Mouse (Mus musculus) MEL (cell line): Measurements from ENCODE around the gene Usp37. TPM values are rescaled to one million over a fixed set of nuclear protein-coding genes. Genes with fewer than 3 reads are reported as not detected.
A peak's percentile ranks its signal among the peaks of the same experiment; 100 is the strongest.

Source experiments
- DNase-seq: peaks from one replicate; pipeline ENCODE4 v3.0.0; 2011; ENCODE audit warnings: low read depth, low spot score
- H3K27ac ChIP-seq: 2 replicates; pipeline ENCODE4 v1.5.1; 2012; ENCODE audit warnings: low read depth, mild to moderate bottlenecking, control low read depth, low read length, moderate library complexity; ENCODE audit not compliant: control insufficient read depth
- H3K27me3 ChIP-seq, 2 experiments: fragments of 150-350 bp in 1 of 2; sonication (generic) in 1 of 2; 2 replicates each; pipeline ENCODE4 v1.6.1; 2012; ENCODE audit warnings: low read length in 2 of 2, mild to moderate bottlenecking in 2 of 2, improper control_type of control experiment in 1 of 2, moderate library complexity in 1 of 2; ENCODE audit not compliant: insufficient read depth in 2 of 2, control insufficient read depth in 1 of 2
- H3K36me3 ChIP-seq, 2 experiments: 2 replicates each; pipeline ENCODE4 v1.6.1; 2012 to 2014; ENCODE audit warnings: low read length in 2 of 2, improper control_type of control experiment in 1 of 2, inconsistent platforms in 1 of 2, mild to moderate bottlenecking in 1 of 2; ENCODE audit not compliant: insufficient read depth in 2 of 2, control insufficient read depth in 1 of 2
- H3K4me1 ChIP-seq, 2 experiments: fragments of 150-350 bp in 1 of 2; sonication (generic) in 1 of 2; 2 replicates each; pipeline ENCODE4 v1.6.1; 2012; ENCODE audit warnings: low read length in 2 of 2, improper control_type of control experiment in 1 of 2, mild to moderate bottlenecking in 1 of 2; ENCODE audit not compliant: insufficient read depth in 2 of 2, control insufficient read depth in 1 of 2
- H3K4me3 ChIP-seq, 2 experiments: fragments of 150-350 bp in 1 of 2; sonication (generic) in 1 of 2; 2 replicates each; pipeline ENCODE4 v1.5.1; 2012; ENCODE audit warnings: low read depth in 2 of 2, low read length in 2 of 2, mild to moderate bottlenecking in 2 of 2, moderate library complexity in 2 of 2, control low read depth in 1 of 2, improper control_type of control experiment in 1 of 2; ENCODE audit not compliant: control insufficient read depth in 1 of 2, insufficient read depth in 1 of 2
- H3K79me2 ChIP-seq: 2 replicates; pipeline ENCODE4 v1.6.1; 2012; ENCODE audit warnings: mild to moderate bottlenecking, low read length, moderate library complexity; ENCODE audit not compliant: control insufficient read depth, poor library complexity, insufficient read depth
- H3K9ac ChIP-seq: 2 replicates; pipeline ENCODE4 v1.6.1; 2012; ENCODE audit warnings: low read depth, mild to moderate bottlenecking, control low read depth, low read length, moderate library complexity; ENCODE audit not compliant: control insufficient read depth, poor library complexity, severe bottlenecking
- H3K9me3 ChIP-seq: fragments of 150-350 bp; sonication (generic); replicated peaks from 2 replicates; pipeline ENCODE4 v1.6.1; 2012; ENCODE audit warnings: mild to moderate bottlenecking, low read length, improper control_type of control experiment, moderate library complexity; ENCODE audit not compliant: insufficient read depth
- BHLHE40 ChIP-seq: IDR thresholded peaks from 2 replicates; pipeline ENCODE4 v1.6.1; 2012; ENCODE audit warnings: low read depth, mild to moderate bottlenecking, inconsistent platforms, low read length, improper control_type of control experiment, borderline replicate concordance
- EP300 ChIP-seq, 2 experiments: IDR thresholded peaks; 2 replicates each; pipeline ENCODE4 v1.6.1; 2011; ENCODE audit warnings: improper control_type of control experiment in 2 of 2, low read length in 2 of 2, low read depth in 1 of 2, mild to moderate bottlenecking in 1 of 2
- ETS1 ChIP-seq: IDR thresholded peaks from 2 replicates; pipeline ENCODE4 v1.6.1; 2012; ENCODE audit warnings: low read depth, mild to moderate bottlenecking, inconsistent platforms, low read length, improper control_type of control experiment, moderate library complexity
- GABPA ChIP-seq: IDR thresholded peaks from 2 replicates; pipeline ENCODE4 v1.6.1; 2012; ENCODE audit warnings: low read depth, mild to moderate bottlenecking, inconsistent platforms, low read length, improper control_type of control experiment, moderate library complexity
- GATA1 ChIP-seq: IDR thresholded peaks from 2 replicates; pipeline ENCODE4 v1.6.1; 2011; ENCODE audit warnings: low read depth, low read length, improper control_type of control experiment
- HCFC1 ChIP-seq: IDR thresholded peaks from 2 replicates; pipeline ENCODE4 v1.6.1; 2012; ENCODE audit warnings: low read depth, mild to moderate bottlenecking, inconsistent platforms, low read length, improper control_type of control experiment, moderate library complexity
- KAT2A ChIP-seq: conservative IDR thresholded peaks from 2 replicates; pipeline ENCODE4 v1.6.1; 2012; ENCODE audit warnings: low read depth, low read length, improper control_type of control experiment, inconsistent platforms
- MAFK ChIP-seq: IDR thresholded peaks from 2 replicates; pipeline ENCODE4 v1.6.1; 2011; ENCODE audit warnings: low read depth, mild to moderate bottlenecking, low read length, improper control_type of control experiment, borderline replicate concordance
- MAX ChIP-seq: IDR thresholded peaks from 2 replicates; pipeline ENCODE4 v1.6.1; 2011; ENCODE audit warnings: low read length, improper control_type of control experiment
- MAZ ChIP-seq: IDR thresholded peaks from 2 replicates; pipeline ENCODE4 v1.6.1; 2012; ENCODE audit warnings: low read depth, mild to moderate bottlenecking, inconsistent platforms, low read length, improper control_type of control experiment
- MXI1 ChIP-seq: IDR thresholded peaks from 2 replicates; pipeline ENCODE4 v1.6.1; 2011; ENCODE audit warnings: mild to moderate bottlenecking, low read depth, low read length, improper control_type of control experiment
- MYB ChIP-seq: IDR thresholded peaks from 2 replicates; pipeline ENCODE4 v1.6.1; 2011; ENCODE audit warnings: mild to moderate bottlenecking, low read depth, low read length, improper control_type of control experiment
- MYC ChIP-seq: IDR thresholded peaks from 2 replicates; pipeline ENCODE4 v1.6.1; 2011; ENCODE audit warnings: low read depth, mild to moderate bottlenecking, low read length, improper control_type of control experiment, moderate library complexity
- NELFE ChIP-seq: IDR thresholded peaks from 2 replicates; pipeline ENCODE4 v1.6.1; 2011; ENCODE audit warnings: low read depth, low read length, improper control_type of control experiment
- NRF1 ChIP-seq: IDR thresholded peaks from 2 replicates; pipeline ENCODE4 v1.6.1; 2014; ENCODE audit warnings: low read depth, mild to moderate bottlenecking, inconsistent platforms, low read length, improper control_type of control experiment, moderate library complexity; ENCODE audit not compliant: poor library complexity, insufficient read depth, severe bottlenecking
- POLR2A ChIP-seq, 2 experiments: IDR thresholded peaks; 2 replicates each; pipeline ENCODE4 v1.6.1; 2011 to 2012; ENCODE audit warnings: low read length in 2 of 2, mild to moderate bottlenecking in 2 of 2, control low read depth in 1 of 2, improper control_type of control experiment in 1 of 2, low read depth in 1 of 2, moderate library complexity in 1 of 2; ENCODE audit not compliant: control insufficient read depth in 1 of 2, insufficient read depth in 1 of 2, poor library complexity in 1 of 2
- POLR2AphosphoS5 ChIP-seq: IDR thresholded peaks from 2 replicates; pipeline ENCODE4 v1.6.1; 2012; ENCODE audit warnings: low read depth, borderline replicate concordance, mild to moderate bottlenecking, inconsistent platforms, low read length, moderate library complexity, mixed read lengths
- RCOR1 ChIP-seq: IDR thresholded peaks from 2 replicates; pipeline ENCODE4 v1.6.1; 2012; ENCODE audit warnings: low read depth, mild to moderate bottlenecking, inconsistent platforms, low read length, improper control_type of control experiment
- SIN3A ChIP-seq: IDR thresholded peaks from 2 replicates; pipeline ENCODE4 v1.6.1; 2012; ENCODE audit warnings: low read length, improper control_type of control experiment, inconsistent platforms
- TAL1 ChIP-seq: IDR thresholded peaks from 2 replicates; pipeline ENCODE4 v1.6.1; 2012; ENCODE audit warnings: mild to moderate bottlenecking, inconsistent platforms, low read length, moderate library complexity, mixed read lengths
- TCF12 ChIP-seq: IDR thresholded peaks from 2 replicates; pipeline ENCODE4 v1.6.1; 2014; ENCODE audit warnings: low read depth, mild to moderate bottlenecking, inconsistent platforms, low read length, improper control_type of control experiment, moderate library complexity
- USF1 ChIP-seq: IDR thresholded peaks from 2 replicates; pipeline ENCODE4 v1.6.1; 2014; ENCODE audit warnings: low read depth, mild to moderate bottlenecking, inconsistent platforms, low read length, improper control_type of control experiment, moderate library complexity
- USF2 ChIP-seq, 2 experiments: IDR thresholded peaks; 2 replicates each; pipeline ENCODE4 v1.6.1; 2011 to 2012; ENCODE audit warnings: improper control_type of control experiment in 2 of 2, low read length in 2 of 2, borderline replicate concordance in 1 of 2, inconsistent platforms in 1 of 2, low read depth in 1 of 2, mild to moderate bottlenecking in 1 of 2; ENCODE audit not compliant: insufficient read depth in 1 of 2
- ZKSCAN1 ChIP-seq: IDR thresholded peaks from 2 replicates; pipeline ENCODE4 v1.6.1; 2012; ENCODE audit warnings: low read depth, mild to moderate bottlenecking, inconsistent platforms, low read length, improper control_type of control experiment, moderate library complexity
- ZMIZ1 ChIP-seq: IDR thresholded peaks from 2 replicates; pipeline ENCODE4 v1.6.1; 2012; ENCODE audit warnings: low read depth, mild to moderate bottlenecking, inconsistent platforms, low read length, improper control_type of control experiment, moderate library complexity
- polyA plus RNA-seq, 2 experiments: library from polyadenylated mRNA; stranded (reverse) in 1 of 2; unstranded in 1 of 2; fragments of >175 nt in 1 of 2; fragments of >200 nt in 1 of 2; gene quantifications; 2 replicates each; pipeline versions ENCODE4 v1.2.1 to v1.2.4; 2012; ENCODE audit warnings: low replicate concordance in 2 of 2, low read depth in 1 of 2; ENCODE audit not compliant: insufficient read length in 2 of 2, insufficient read depth in 1 of 2, missing spikeins in 1 of 2
- total RNA-seq: library from RNA; depleted of rRNA; stranded (reverse); fragments of 300-350 nt; gene quantifications from 2 replicates; pipeline ENCODE4 v1.2.3, GENCODE M21; 2012

Usp37 gene
- total and polyA plus RNA-seq, 3 experiments: 17.8 to 77.6 (median 24.0) TPM

DNA sequence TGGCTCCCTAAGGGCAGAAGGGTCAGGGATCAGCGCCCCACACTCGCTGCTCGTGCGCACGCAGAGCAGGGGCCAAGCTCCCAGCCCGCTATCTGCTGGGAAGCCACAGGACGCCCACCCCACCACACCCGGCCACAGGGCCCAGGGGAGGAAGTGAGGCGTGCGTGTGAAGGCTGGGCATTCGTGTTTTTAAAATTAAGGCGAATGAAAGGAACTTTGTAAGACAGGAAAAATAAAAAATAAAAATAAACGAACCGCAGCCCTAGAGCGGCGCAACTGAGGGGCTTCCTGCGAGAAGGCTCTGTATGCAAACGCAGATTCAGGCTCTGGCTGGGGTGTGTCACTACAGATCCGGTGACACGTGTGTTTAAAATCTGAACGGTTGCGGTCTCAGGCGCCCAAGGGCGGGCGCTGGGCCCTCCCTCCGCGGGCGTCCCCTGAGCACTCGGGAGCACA, 154.2 kb downstream of the Usp37 start:
- Histone ChIP-seq H3K4me1 (peaks cover 0 to 12% of the 10 kb centered on the region in 2 experiments; a peak in 3 of 4 replicates), H3K9me3 (no peaks in the 10 kb centered on the region), H3K27me3 (no peaks in the 10 kb centered on the region), H3K79me2 (peaks cover 14% of the 10 kb centered on the region), H3K27ac (peak overlapping the region; percentile 88), H3K4me3 (peak overlapping the region; percentile 45 to 49), H3K36me3 (peaks cover 0 to 10% of the 10 kb centered on the region in 2 experiments; a peak in 2 of 4 replicates), H3K9ac (peak overlapping the region; percentile 79)
- TF ChIP-seq MXI1 (peak; percentile 95), SIN3A (no peak; the same call in 1 of the 2 replicates), ETS1 (0 out of 2 replicates have a peak, but pooled peaks have one; percentile 14), GATA1 (no peak; the same call in 1 of the 2 replicates), BHLHE40 (peak; percentile 86), MAZ (peak; percentile 50; the same call in 1 of the 2 replicates), ZMIZ1 (peak; percentile 23; the same call in 1 of the 2 replicates), TCF12 (no peak), MYB (no peak), EP300 (IDR thresholded peaks at IDR 0.05; ENCODE audit: low read depth in 1 of 2, low read length in 2 of 2) (peak; percentile 5 to 46; a peak in 2 of 4 replicates), POLR2AphosphoS5 (no peak), MAX (peak; percentile 88), USF2 (IDR thresholded peaks at IDR 0.05; ENCODE audit: borderline replicate concordance in 1 of 2, insufficient read depth in 1 of 2, low read depth in 1 of 2, low read length in 2 of 2) (no peak), TAL1 (no peak), RCOR1 (peak; percentile 63; the same call in 1 of the 2 replicates), USF1 (peak; percentile 42; the same call in 1 of the 2 replicates), NRF1 (no peak), POLR2A (IDR thresholded peaks at IDR 0.05; ENCODE audit: control insufficient read depth in 1 of 2, insufficient read depth in 1 of 2, low read depth in 1 of 2, low read length in 2 of 2, poor library complexity in 1 of 2) (peak in 1 of 2 experiments; percentile 42; a peak in 1 of 4 replicates), MAFK (no peak), KAT2A (no peak), HCFC1 (no peak), GABPA (no peak), NELFE (peak; percentile 37; the same call in 1 of the 2 replicates), MYC (peak; percentile 85; the same call in 1 of the 2 replicates), ZKSCAN1 (no peak)
- peak; percentile 83 for DNase-seq
